Mouse (Mus musculus): ENCODE measurements around the gene Actrt3. TPM values are rescaled to one million over a fixed set of nuclear protein-coding genes. Genes with fewer than 3 reads are reported as not detected.
"Not testable (repeated sequence)": the region's sequence is repeated elsewhere in the genome, so short reads cannot be mapped to it uniquely, and the experiment has no call there.

Actrt3 gene
- polyA plus RNA-seq, 1 experiment from 2014 or later, result 0.17 TPM

DNA sequence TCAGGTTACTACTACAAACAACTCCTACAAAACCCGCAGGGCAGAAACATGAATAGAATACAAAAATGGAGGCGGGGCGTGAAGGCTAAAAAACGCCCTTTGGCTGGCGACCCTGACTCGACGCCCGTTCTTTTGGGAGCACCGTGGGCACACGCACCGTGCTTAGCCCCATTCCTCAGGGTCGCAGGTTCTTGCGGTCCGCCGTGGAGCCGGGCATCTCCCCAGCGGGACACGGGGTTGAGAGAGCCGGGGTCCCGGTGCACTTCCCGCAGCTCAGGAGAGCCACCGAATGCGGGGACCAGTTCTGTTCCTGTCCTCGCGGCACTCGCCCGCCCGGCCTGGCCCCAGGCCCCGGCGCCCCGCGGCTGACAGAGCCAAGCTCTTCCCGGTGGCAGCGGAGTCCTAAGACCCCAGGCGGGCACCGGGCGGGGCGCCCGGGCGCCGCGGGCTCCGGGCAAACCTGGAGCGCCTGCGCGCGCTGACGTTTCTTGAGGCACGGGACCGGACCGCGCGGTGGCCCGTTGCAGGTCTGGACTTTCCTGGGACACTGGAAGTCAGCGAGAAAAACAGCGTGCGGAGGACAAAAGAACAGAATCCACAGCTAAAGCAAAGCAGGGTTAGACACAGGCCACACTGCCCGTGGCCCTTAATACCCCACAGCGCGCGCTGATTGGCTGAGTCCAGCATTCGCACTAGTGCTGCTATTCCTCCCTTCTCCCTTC lies 4.5 kb downstream of the Actrt3 start:
- ATAC-seq, result peak; percentile 77
- Histone ChIP-seq H3K9ac (ENCODE audit: low read length) (peak overlapping the region; percentile 70), H3K4me3 (ENCODE audit: low read depth, low read length) (peak overlapping the region; percentile 54)

GRCm38 (mm10) chr3:30593719-30594485 lies 5.8 kb downstream of the Actrt3 start:
- H3K4me2 ChIP-seq (ENCODE audit: low read length), result no peak overlapping the region
- DNase-seq (ENCODE audit: low spot score) (peak; percentile 26), ATAC-seq (no peak; the same call in 1 of the 2 replicates)
- no peak overlapping the region for H3K4me3 ChIP-seq (ENCODE audit: low read depth, low read length)
- no peak overlapping the region for H3K9ac ChIP-seq (ENCODE audit: low read length)
- H3K4me1 ChIP-seq (ENCODE audit: control insufficient read depth, insufficient read depth, low read length), result 0 out of 2 replicates have a peak, but pooled peaks cover 2% of the 10 kb centered on the region
- no peaks in the 10 kb centered on the region for H3K27me3 ChIP-seq (replicated peaks; ENCODE audit: control insufficient read depth, insufficient read depth, low read length)
- H3K36me3 ChIP-seq (ENCODE audit: control insufficient read depth, insufficient read depth, low read length), result no peaks in the 10 kb centered on the region
- H3K27ac ChIP-seq (ENCODE audit: low read depth, low read length), result no peak overlapping the region
- no peaks in the 10 kb centered on the region for H3K9me3 ChIP-seq (replicated peaks; ENCODE audit: control insufficient read depth, low read length)
- 76% methylated on average over 4 of the region's 4 CpGs for WGBS

More for the DNA sequence above, 4.5 kb downstream of the Actrt3 start:
- Histone ChIP-seq H3K27ac (ENCODE audit: low read depth, low read length) (peak overlapping the region; percentile 6; the same call in 1 of the 2 replicates), H3K4me2 (ENCODE audit: low read length) (peak overlapping the region; percentile 52), H3K9me3 (replicated peaks; ENCODE audit: control insufficient read depth, low read length) (no peaks in the 10 kb centered on the region), H3K4me1 (ENCODE audit: control insufficient read depth, insufficient read depth, low read length) (peaks cover 10% of the 10 kb centered on the region), H3K27me3 (replicated peaks; ENCODE audit: control insufficient read depth, insufficient read depth, low read length) (no peaks in the 10 kb centered on the region), H3K36me3 (ENCODE audit: control insufficient read depth, insufficient read depth, low read length) (no peaks in the 10 kb centered on the region)
- WGBS, result 0% methylated on average over 59 of the region's 62 CpGs
- DNase-seq (ENCODE audit: low spot score), result peak; percentile 70

DNA sequence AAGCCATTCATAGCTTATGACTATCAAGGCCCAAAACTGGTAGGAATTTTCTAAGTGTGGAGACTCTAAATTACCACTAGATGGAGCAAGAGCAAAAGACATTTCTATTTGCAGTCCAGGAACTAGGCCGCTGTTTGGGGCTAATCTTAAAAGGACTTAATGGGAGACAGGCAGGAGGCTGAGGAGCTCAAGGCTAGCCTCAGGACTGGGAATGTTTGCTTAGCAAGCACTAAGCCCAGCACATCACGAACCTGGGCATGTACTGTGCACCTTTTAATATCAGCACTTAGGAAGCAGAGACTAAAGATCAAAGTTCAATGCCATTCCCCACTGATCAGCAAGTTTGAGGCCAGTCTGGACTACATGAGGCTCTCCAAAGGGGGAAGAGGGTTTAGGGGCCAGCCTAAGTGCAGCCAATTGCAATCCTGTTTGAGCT lies 7.3 kb downstream of the Actrt3 start:
- H3K4me2 ChIP-seq (ENCODE audit: low read length), result no peak overlapping the region
- ATAC-seq, result peak; percentile 45
- H3K27me3 ChIP-seq (replicated peaks; ENCODE audit: control insufficient read depth, insufficient read depth, low read length), result no peaks in the 10 kb centered on the region
- H3K9ac ChIP-seq (ENCODE audit: low read length), result no peak overlapping the region
- H3K4me1 ChIP-seq (ENCODE audit: control insufficient read depth, insufficient read depth, low read length), result 0 out of 2 replicates have a peak, but pooled peaks cover 2% of the 10 kb centered on the region
- H3K4me3 ChIP-seq (ENCODE audit: low read depth, low read length), result no peak overlapping the region
- H3K9me3 ChIP-seq (replicated peaks; ENCODE audit: control insufficient read depth, low read length), result no peaks in the 10 kb centered on the region
- WGBS, result 1% methylated on average over 2 of the region's 2 CpGs
- peak; percentile 90 for DNase-seq (ENCODE audit: low spot score)
- H3K36me3 ChIP-seq (ENCODE audit: control insufficient read depth, insufficient read depth, low read length), result no peaks in the 10 kb centered on the region
- no peak overlapping the region for H3K27ac ChIP-seq (ENCODE audit: low read depth, low read length)

DNA sequence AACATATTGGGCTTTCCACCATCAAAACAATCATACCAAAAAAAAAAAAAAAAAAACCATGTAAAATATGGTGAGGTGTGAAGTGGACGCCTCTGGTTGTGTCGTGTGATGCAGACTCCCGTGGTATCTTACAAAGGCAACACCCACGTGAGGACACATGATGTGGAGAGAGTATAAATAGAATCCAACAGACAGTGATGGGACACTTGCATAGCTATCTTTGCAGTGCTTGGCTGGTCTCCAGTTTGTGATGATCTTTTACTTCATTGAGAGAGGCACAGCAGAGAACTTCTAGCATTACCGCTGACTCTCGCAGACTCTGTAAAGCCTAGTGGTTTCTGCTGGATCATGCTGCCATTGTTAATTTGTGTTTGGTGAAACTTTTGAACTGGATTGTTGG lies 10.9 kb downstream of the Actrt3 start:
- DNase-seq (ENCODE audit: low spot score) (no peak), ATAC-seq (no peak)
- H3K9ac ChIP-seq (ENCODE audit: low read length), result no peak overlapping the region
- no peaks in the 10 kb centered on the region for H3K4me1 ChIP-seq (ENCODE audit: control insufficient read depth, insufficient read depth, low read length)
- H3K4me2 ChIP-seq (ENCODE audit: low read length), result no peak overlapping the region
- no peak overlapping the region for H3K27ac ChIP-seq (ENCODE audit: low read depth, low read length)
- 86% methylated on average over 6 of the region's 6 CpGs for WGBS
- H3K27me3 ChIP-seq (replicated peaks; ENCODE audit: control insufficient read depth, insufficient read depth, low read length), result no peaks in the 10 kb centered on the region
- no peaks in the 10 kb centered on the region for H3K36me3 ChIP-seq (ENCODE audit: control insufficient read depth, insufficient read depth, low read length)
- no peaks in the 10 kb centered on the region for H3K9me3 ChIP-seq (replicated peaks; ENCODE audit: control insufficient read depth, low read length)
- H3K4me3 ChIP-seq (ENCODE audit: low read depth, low read length), result no peak overlapping the region

DNA sequence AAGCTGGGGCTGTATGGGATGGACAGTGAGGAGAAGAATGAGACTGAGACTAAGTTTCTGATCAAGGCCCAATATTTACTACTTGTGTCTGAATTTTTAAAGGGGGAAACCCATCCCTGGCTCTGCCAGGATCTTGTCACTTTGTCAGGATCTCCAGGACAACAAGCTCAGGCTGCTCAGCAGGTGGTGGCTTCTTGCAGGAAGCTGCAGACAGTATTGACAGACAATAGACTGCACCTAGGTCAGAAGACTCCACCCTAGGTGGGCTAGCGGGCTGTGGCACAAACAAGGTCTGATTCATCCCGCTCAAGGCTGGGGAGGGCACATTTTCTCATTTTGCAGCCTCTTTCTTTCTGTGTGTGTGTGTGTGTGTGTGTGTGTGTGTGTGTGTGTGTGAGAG lies 26.2 kb downstream of the Actrt3 start:
- ATAC-seq (no peak), DNase-seq (ENCODE audit: low spot score) (no peak)
- Histone ChIP-seq H3K27ac (ENCODE audit: low read depth, low read length) (no peak overlapping the region), H3K4me3 (ENCODE audit: low read depth, low read length) (no peak overlapping the region), H3K4me2 (ENCODE audit: low read length) (no peak overlapping the region), H3K9ac (ENCODE audit: low read length) (no peak overlapping the region), H3K27me3 (replicated peaks; ENCODE audit: control insufficient read depth, insufficient read depth, low read length) (no peaks in the 10 kb centered on the region), H3K36me3 (ENCODE audit: control insufficient read depth, insufficient read depth, low read length) (no peaks in the 10 kb centered on the region), H3K9me3 (replicated peaks; ENCODE audit: control insufficient read depth, low read length) (no peaks in the 10 kb centered on the region), H3K4me1 (ENCODE audit: control insufficient read depth, insufficient read depth, low read length) (no peaks in the 10 kb centered on the region)
- WGBS, result 4% methylated on average over 2 of the region's 2 CpGs

GRCm38 (mm10) chr3:30566333-30566732 lies 33.4 kb downstream of the Actrt3 start:
- not testable (repeated sequence) for H3K36me3 ChIP-seq (ENCODE audit: control insufficient read depth, insufficient read depth, low read length); H3K4me1 ChIP-seq (ENCODE audit: control insufficient read depth, insufficient read depth, low read length); H3K27ac ChIP-seq (ENCODE audit: low read depth, low read length); DNase-seq (ENCODE audit: low spot score); H3K4me3 ChIP-seq (ENCODE audit: low read depth, low read length); H3K9me3 ChIP-seq (replicated peaks; ENCODE audit: control insufficient read depth, low read length); H3K4me2 ChIP-seq (ENCODE audit: low read length); H3K9ac ChIP-seq (ENCODE audit: low read length); ATAC-seq; H3K27me3 ChIP-seq (replicated peaks; ENCODE audit: control insufficient read depth, insufficient read depth, low read length)
- WGBS, result 20% methylated on average over 1 of the region's 2 CpGs

GRCm38 (mm10) chr3:30560677-30561314 lies 38.9 kb downstream of the Actrt3 start:
- H3K4me2 ChIP-seq (ENCODE audit: low read length), result no peak overlapping the region
- no peaks in the 10 kb centered on the region for H3K4me1 ChIP-seq (ENCODE audit: control insufficient read depth, insufficient read depth, low read length)
- no peak overlapping the region for H3K27ac ChIP-seq (ENCODE audit: low read depth, low read length)
- ATAC-seq (no peak), DNase-seq (ENCODE audit: low spot score) (peak; percentile 63)
- no peaks in the 10 kb centered on the region for H3K36me3 ChIP-seq (ENCODE audit: control insufficient read depth, insufficient read depth, low read length)
- H3K4me3 ChIP-seq (ENCODE audit: low read depth, low read length), result no peak overlapping the region
- WGBS, result 43% methylated on average over 6 of the region's 6 CpGs
- no peaks in the 10 kb centered on the region for H3K27me3 ChIP-seq (replicated peaks; ENCODE audit: control insufficient read depth, insufficient read depth, low read length)
- no peaks in the 10 kb centered on the region for H3K9me3 ChIP-seq (replicated peaks; ENCODE audit: control insufficient read depth, low read length)
- H3K9ac ChIP-seq (ENCODE audit: low read length), result no peak overlapping the region

GRCm38 (mm10) chr3:30553741-30554140 lies 46.0 kb downstream of the Actrt3 start:
- Histone ChIP-seq H3K4me1 (ENCODE audit: control insufficient read depth, insufficient read depth, low read length) (no peaks in the 10 kb centered on the region), H3K27ac (ENCODE audit: low read depth, low read length) (no peak overlapping the region), H3K4me3 (ENCODE audit: low read depth, low read length) (no peak overlapping the region), H3K4me2 (ENCODE audit: low read length) (no peak overlapping the region), H3K27me3 (replicated peaks; ENCODE audit: control insufficient read depth, insufficient read depth, low read length) (no peaks in the 10 kb centered on the region), H3K9me3 (replicated peaks; ENCODE audit: control insufficient read depth, low read length) (no peaks in the 10 kb centered on the region), H3K36me3 (ENCODE audit: control insufficient read depth, insufficient read depth, low read length) (no peaks in the 10 kb centered on the region), H3K9ac (ENCODE audit: low read length) (no peak overlapping the region)
- DNase-seq (ENCODE audit: low spot score) (no peak), ATAC-seq (no peak)
- WGBS, result 77% methylated on average over 6 of the region's 6 CpGs
